Mouse (Mus musculus) CD4-positive naive resting alpha-beta T cell, adult 76 days (primary cell): Measurements from ENCODE around the gene Diras2. TPM values are rescaled to one million over a fixed set of nuclear protein-coding genes. Genes with fewer than 3 reads are reported as not detected.

Source experiments
- total RNA-seq: library from RNA; stranded (reverse); gene quantifications from one replicate; pipeline ENCODE4 v1.2.4, GENCODE M21; 2023

Diras2 gene
- total RNA-seq: 0.18 TPM

DNA sequence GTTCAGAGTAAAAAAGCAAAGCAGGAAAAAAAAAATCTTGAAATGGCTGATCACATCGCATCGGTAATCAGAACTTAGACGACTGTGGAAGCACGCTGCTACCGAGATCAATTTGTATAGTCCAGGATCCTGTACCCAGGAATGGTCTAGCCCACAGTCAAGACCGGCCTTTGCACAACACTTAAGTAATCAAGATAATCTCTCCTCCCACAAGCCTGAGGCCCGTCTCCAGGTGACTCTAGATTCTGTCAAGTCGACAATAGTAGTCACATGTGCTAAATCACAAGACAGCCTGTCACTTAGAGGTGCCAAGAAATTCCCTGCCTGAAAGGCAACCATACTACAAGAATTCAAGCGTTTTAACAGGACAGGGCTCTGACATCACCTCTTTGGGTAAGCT is at the start of gene Diras2:
TSS of gene Diras2 (minus strand) at position 159 of the 400 bp plus-strand sequence.

Other genes starting within 250 kb of the Diras2 start
- gene Syk, start 51.9 kb upstream of the Diras2 start, total RNA-seq: 72.0 TPM